Mouse (Mus musculus) ES-E14 (cell line): ENCODE measurements at regions not wholly inside any gene's neighbourhood (a gene's known extent, or its start where the extent isn't known, plus 50 kb on each side); places are given as distances from the start of the nearest gene placed in this dataset.

Experiments
- CHD2 ChIP-seq: IDR thresholded peaks from 2 replicates; pipeline ENCODE4 v1.6.1; 2014; ENCODE audit warnings: mild to moderate bottlenecking, low read depth, low read length, inconsistent platforms
- MAFK ChIP-seq: IDR thresholded peaks from 2 replicates; pipeline ENCODE4 v1.6.1; 2014; ENCODE audit warnings: mild to moderate bottlenecking, low read depth, low read length, inconsistent platforms; ENCODE audit not compliant: insufficient read depth
- ZNF384 ChIP-seq: IDR thresholded peaks from 2 replicates; pipeline ENCODE4 v1.6.1; 2012; ENCODE audit warnings: low read depth, low read length, inconsistent platforms

- TF ChIP-seq ZNF384 = no peak
- no peak for TF ChIP-seq MAFK
- TF ChIP-seq CHD2 = no peak
These were observed 318.7 kb downstream of the Trim52 start for GRCm38 (mm10) chr14:106424714-106425113.
